Mouse (Mus musculus) Muller cell, postnatal 12 days (primary cell): ENCODE measurements around the gene Fbxo21.

Experiments used
- DNase-seq: peaks from one replicate; pipeline ENCODE4 v3.0.0-alpha.2; 2015; ENCODE audit errors: inconsistent ontology term

Fbxo21 gene

DNA sequence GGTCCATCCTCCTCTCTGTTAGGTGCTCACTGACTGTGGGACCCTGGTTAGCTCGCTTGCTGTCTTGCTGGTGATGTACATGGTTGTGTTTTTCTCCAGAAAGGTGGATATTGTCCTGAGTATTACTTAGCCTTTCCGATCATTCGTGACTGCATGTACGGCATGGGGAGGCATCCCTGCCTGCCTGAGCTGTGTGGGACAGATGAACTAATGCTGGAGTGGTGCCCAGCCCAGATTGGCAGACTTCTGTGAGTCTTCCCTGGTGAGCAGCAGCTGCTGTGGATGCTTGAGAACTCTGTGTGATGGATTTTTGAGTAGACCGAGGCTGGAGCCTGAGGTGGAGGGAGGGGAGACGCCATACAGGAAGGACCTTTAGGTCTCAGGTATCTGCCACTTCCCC lies 68.4 kb downstream of the Fbxo21 start:
- no peak for DNase-seq

DNA sequence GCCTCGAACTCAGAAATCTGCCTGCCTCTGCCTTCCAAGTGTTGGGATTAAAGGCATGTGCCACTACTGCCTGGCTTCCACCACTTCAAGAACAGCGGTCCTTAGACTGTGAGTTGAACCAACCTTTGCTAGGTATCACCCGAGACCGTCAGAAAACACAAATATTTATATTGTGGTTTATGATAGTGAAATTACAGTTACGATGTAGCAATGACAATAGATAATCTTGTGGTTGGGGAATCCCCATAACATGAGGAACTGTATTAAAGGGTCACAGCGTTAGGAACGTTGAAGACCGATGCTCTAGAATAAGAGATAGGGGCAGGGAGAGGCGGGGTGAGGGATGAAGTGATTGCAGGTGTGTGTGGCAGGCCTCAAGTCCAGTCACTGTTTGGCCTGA lies 68.9 kb downstream of the Fbxo21 start:
- DNase-seq: no peak

DNA sequence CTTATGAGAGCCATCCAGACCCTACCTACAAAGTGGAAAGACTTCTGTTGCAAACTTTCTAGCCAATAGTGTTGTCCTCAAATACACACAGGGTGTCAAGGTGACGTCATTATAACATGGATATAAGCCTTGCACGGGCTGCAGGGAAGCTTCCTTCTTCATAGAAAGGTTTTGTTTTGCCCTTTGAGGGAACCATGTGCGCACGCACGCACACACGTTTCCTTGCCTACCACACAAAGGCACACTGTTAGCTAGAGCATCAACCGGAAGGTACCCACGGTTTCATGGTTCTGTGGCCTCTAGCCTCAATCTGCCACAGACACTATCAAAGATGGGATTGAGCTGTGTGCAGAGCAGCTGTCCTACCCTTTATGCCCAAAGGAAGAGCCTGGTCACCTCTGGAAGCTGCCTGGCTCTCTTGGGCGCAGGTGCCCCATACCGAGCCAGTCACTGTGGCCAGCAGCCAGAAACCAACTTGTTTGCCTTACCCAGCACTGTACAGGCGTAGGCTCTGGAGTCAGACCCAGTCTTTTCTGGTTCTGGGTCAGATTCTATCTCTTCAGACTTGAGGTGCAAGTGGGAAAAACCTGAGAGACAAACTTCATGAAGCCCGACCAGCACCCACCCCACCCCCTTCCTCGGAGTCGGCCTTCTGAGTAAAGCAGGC lies 70.7 kb downstream of the Fbxo21 start:
- no peak for DNase-seq

DNA sequence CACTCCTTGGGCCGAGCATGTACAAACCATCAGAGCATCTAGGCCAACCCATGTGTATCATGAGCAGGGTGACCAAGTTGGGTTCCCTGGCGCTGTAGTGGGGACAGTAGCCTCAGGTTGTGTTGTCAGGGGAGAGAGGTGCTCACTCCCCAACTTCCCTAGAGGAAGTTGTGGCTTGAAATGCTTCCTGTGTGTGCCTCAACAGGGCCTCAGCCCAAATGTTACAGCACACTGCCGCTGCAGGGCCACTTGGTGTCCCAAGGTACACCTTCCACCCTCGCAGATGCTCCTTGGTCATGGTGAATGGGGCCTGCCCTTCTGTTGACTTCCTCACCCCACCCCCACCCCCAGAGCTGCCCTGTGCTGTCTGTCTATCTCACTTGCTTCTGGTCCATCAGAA lies 71.9 kb downstream of the Fbxo21 start:
- DNase-seq: no peak

DNA sequence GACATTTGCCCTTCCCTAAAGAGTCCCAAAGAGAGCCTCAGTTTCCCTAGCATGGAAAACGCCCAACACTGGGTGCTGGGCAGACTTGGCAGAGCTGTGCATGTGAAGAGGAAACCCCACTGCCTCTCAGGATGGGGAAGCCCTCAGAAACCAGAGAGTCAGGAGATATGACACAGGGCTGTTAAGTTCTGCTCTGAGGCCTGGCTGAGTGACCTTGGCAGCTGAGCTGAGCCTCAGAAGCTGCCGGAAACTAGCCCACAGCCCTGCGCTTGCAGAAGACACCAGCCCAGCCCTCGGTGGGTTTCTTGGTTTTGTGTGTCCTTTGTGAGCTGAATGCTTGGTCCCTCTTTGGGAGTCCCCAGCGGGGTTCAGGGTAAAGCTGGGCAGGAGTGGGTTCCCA lies 72.4 kb downstream of the Fbxo21 start:
- DNase-seq: no peak

DNA sequence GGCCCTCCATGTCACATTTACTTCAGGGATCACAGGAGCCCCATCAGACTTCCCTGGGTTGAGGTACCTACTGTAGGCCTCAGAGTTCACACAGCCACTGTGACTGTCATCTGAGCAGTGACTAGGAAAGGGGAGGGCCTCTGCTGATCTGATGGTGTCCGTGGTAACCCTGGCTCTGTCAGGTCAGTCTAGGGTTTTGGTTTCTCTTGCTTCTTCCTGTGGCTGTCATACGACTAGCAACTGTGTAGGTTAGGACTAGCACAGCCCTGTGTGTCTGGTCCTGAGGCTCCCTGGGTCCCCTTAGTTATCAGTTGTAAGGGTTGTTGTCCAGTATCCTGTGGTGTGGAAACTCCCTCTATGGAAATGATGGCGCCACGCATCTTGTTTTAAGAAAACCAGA lies 74.2 kb downstream of the Fbxo21 start:
- DNase-seq: no peak

DNA sequence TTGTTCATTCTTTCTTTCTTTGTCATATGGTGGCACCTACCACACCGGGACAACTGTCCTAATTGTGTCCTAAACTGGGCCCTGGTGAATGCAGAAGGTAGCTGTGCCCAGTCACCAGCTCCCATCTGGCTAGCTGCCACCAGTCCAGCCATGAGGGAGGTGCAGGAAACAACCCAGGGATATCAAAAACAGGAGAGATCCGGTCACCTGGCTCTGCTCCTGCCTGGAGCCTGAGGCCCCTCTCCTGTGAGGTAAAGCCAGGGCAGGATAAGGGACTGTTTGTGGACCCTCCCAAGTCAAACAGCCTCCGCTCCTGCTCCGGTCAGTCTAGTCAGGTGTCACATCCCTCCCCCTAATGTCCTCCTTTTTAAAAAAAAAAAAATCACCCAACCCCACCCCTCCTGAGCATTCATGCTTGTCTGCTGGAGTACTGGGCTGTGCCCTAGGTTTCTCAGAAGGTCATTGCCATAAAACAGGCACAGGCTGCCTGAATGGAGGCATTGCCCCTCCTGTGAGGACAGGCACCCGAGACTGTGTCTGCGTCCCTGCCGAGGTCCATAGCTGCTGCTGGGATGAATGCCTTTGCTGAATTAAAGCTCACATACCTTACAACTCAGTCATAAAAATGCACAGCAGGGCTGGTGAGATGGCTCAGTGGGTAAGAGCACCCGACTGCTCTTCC lies 75.6 kb downstream of the Fbxo21 start:
- no peak for DNase-seq

DNA sequence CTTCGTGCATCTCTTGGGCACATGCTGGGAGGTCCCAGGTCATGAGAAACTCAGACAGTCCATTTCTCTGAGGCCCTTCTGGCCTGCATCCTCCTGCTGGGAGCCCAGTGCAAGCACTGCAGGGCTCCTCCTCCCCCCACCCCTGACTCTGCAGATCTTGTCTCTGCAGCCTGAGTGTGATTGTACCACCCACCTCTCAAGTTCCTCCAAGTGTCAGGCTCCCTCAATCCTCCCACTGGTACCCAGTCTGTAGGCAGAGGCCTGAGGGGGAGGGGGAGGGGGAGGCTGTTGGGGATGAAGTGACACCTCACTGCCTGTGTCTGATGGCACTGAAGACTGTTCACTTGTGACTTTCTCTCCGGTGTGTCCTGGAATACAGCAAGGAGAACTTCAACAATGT lies 76.7 kb downstream of the Fbxo21 start:
- no peak for DNase-seq

DNA sequence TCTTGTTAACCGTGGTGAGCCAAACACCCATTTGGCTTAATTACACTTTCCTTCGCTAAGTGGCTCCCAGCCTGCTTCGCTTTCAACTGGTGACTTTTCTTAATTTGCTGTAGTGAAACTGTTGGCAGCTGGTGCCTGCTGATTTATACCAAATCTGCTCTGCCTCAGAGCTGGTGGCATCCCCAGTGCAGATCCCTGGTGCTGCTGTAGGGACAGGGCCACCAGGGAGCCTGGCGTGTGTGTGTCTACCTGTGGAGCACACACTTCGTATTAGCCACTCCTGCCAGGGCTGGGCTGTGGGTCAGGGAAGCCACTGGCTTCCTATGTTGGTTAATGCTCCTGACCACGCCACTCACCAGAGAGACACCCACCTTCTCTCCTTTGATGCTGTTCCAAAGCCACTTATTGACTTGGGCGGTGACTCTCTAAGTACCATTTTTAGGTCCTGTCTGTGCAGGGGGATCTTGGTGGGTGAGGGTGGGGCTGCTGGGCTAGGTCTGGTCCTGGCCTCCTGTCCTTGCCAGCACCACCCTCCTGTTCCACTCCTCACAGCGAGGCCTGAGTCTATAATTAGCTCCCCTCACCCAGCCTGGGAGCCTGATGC lies 81.1 kb downstream of the Fbxo21 start:
- DNase-seq: no peak

DNA sequence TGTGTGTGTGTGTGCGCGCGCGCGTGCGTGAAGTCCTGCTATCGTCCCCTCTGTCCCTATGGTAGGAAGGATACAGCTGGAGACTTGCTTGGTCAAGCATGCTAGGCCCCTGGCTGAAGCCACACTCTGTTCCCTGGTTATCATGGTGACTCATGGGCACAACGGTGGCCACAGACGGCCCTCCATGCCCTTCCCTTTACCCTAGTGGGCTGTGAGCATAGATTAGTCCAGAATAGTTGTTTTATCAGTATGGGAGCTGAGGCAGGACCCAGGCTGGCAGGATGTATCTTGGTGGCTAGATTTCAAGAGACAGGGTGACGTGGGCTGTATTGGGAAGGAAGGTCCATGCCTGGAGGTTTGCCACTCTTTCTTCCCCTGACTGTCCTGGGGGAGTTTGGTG lies 82.3 kb downstream of the Fbxo21 start:
- DNase-seq: no peak

DNA sequence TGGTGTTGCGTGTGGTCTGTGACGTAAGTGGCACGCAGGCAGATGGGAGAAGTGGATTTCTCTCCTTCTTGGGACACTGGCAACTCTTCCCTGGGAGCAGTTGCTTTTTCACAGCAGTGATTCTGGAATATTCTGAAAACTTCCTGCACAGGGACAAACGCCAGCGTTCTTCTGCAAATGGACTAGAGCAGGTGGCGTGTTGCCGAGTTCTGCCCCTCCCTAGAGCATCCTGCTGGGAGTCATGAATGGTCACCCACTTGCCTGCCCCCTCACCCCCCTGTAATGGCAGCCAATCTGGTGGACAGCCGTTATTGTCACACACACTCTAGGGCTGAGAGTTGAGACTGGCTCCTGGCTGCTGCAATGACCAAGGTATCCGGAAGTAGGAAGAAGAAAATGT lies 83.1 kb downstream of the Fbxo21 start:
- peak; percentile 50 for DNase-seq
